Mouse (Mus musculus) heart, postnatal 0 days (tissue): ENCODE data around the gene Fstl4. TPM values are rescaled to one million over a fixed set of nuclear protein-coding genes. Genes with fewer than 3 reads are reported as not detected.

Experiments
- ATAC-seq: fragments of 200-750 bp; cut with Nextera tagmentation; 2 replicates; pipeline ENCODE4 v1.8.0; 2017; ENCODE audit warnings: low read depth, moderate number of reproducible peaks, moderate library complexity; ENCODE audit not compliant: insufficient read depth
- DNase-seq: peaks from one replicate; pipeline ENCODE4 v3.0.0-alpha.2; 2016; ENCODE audit warnings: low spot score
- H3K27ac ChIP-seq: fragments of 300-500 bp; sonication (generic); 2 replicates; pipeline ENCODE4 v1.5.1; 2014; ENCODE audit warnings: low read depth, mild to moderate bottlenecking
- H3K27me3 ChIP-seq: fragments of 300-500 bp; sonication (generic); 2 replicates; pipeline ENCODE4 v1.6.1; 2014; ENCODE audit warnings: low read length, mixed read lengths; ENCODE audit not compliant: control insufficient read depth, insufficient read depth
- H3K36me3 ChIP-seq: fragments of 300-500 bp; sonication (generic); replicated peaks from 2 replicates; pipeline ENCODE4 v1.6.1; 2014; ENCODE audit warnings: low read length, mixed read lengths; ENCODE audit not compliant: control insufficient read depth, insufficient read depth
- H3K4me1 ChIP-seq: fragments of 300-500 bp; sonication (generic); 2 replicates; pipeline ENCODE4 v1.6.1; 2014; ENCODE audit warnings: antibody characterized with exemption; ENCODE audit not compliant: control insufficient read depth, insufficient read depth
- H3K4me2 ChIP-seq: fragments of 300-500 bp; sonication (generic); 2 replicates; pipeline ENCODE4 v1.6.1; 2014; ENCODE audit warnings: low read depth, mild to moderate bottlenecking, low read length, moderate library complexity
- H3K4me3 ChIP-seq: fragments of 300-500 bp; sonication (generic); 2 replicates; pipeline ENCODE4 v1.5.1; 2014; ENCODE audit warnings: low read depth, low read length
- H3K9ac ChIP-seq: fragments of 300-500 bp; sonication (generic); replicated peaks from 2 replicates; pipeline ENCODE4 v1.6.1; 2014; ENCODE audit warnings: low read depth, low read length, mixed read lengths
- H3K9me3 ChIP-seq: fragments of 300-500 bp; sonication (generic); replicated peaks from 2 replicates; pipeline ENCODE4 v1.6.1; 2016; ENCODE audit warnings: low read length; ENCODE audit not compliant: control insufficient read depth
- CTCF ChIP-seq: IDR thresholded peaks from 2 replicates; pipeline ENCODE4 v1.5.1; 2016; ENCODE audit warnings: antibody characterized with exemption, control low read depth, low read depth
- EP300 ChIP-seq: IDR thresholded peaks from 2 replicates; pipeline ENCODE4 v1.6.1; 2016; ENCODE audit warnings: antibody characterized with exemption, low read depth
- WGBS: fragments of 180-500 bp; shearing (Covaris S2); extraction: QIAGEN DNeasy Blood & Tissue Kit; methylation state at CpG from one replicate; pipeline ENCODE4 v1.1.7; 2014; 5-methylcytosine and 5-hydroxymethylcytosine counted together
- polyA plus RNA-seq: library from polyadenylated mRNA; unstranded; fragments of >200 nt; fragmentation: Nextera tagmentation; extraction: Ambion mirVana; gene quantifications from 2 replicates; pipeline ENCODE4 v1.2.1, GENCODE M21; 2015
- total RNA-seq: library from RNA; depleted of rRNA; stranded (reverse); fragments of >200 nt; gene quantifications from 2 replicates; pipeline ENCODE4 v1.2.3, GENCODE M21; 2014; ENCODE audit warnings: low replicate concordance

Gene Fstl4
- total and polyA plus RNA-seq, 2 experiments from 2014 or later: 6.3 to 9.4 TPM

- WGBS: 63% methylated on average over 4 of the region's 4 CpGs
These were observed 11.2 kb upstream of the Fstl4 start for GRCm38 (mm10) chr11:52753261-52753660.

GRCm38 (mm10) chr11:52761800-52762199 lies 2.6 kb upstream of the Fstl4 start:
- Histone ChIP-seq H3K27me3 (peaks cover 31% of the 10 kb centered on the region), H3K9ac (no peak overlapping the region), H3K36me3 (no peaks in the 10 kb centered on the region), H3K9me3 (no peaks in the 10 kb centered on the region), H3K4me3 (no peak overlapping the region), H3K27ac (no peak overlapping the region), H3K4me1 (0 out of 2 replicates have a peak, but pooled peaks cover 12% of the 10 kb centered on the region), H3K4me2 (no peak overlapping the region)
- TF ChIP-seq CTCF (0 out of 2 replicates have a peak, but pooled peaks have one; percentile 1), EP300 (no peak)
- no peak for ATAC-seq
- no peak for DNase-seq
- 64% methylated on average over 1 of the region's 1 CpGs for WGBS

More at GRCm38 (mm10) chr11:52753261-52753660, 11.2 kb upstream of the Fstl4 start:
- no peak for ATAC-seq
- no peaks in the 10 kb centered on the region for H3K9me3 ChIP-seq
- H3K27me3 ChIP-seq: no peaks in the 10 kb centered on the region
- H3K4me3 ChIP-seq: no peak overlapping the region
- no peak overlapping the region for H3K9ac ChIP-seq
- no peak for DNase-seq
- no peaks in the 10 kb centered on the region for H3K4me1 ChIP-seq
- no peak overlapping the region for H3K4me2 ChIP-seq
- TF ChIP-seq CTCF (no peak), EP300 (no peak)
- no peaks in the 10 kb centered on the region for H3K36me3 ChIP-seq
- no peak overlapping the region for H3K27ac ChIP-seq

- TF ChIP-seq CTCF: 0 out of 2 replicates have a peak, but pooled peaks have one; percentile 2
- no peak for TF ChIP-seq EP300
- Histone ChIP-seq H3K4me2 (peak overlapping the region; percentile 98), H3K36me3 (no peaks in the 10 kb centered on the region), H3K9ac (peak overlapping the region; percentile 56), H3K27ac (no peak overlapping the region; the same call in 1 of the 2 replicates), H3K9me3 (no peaks in the 10 kb centered on the region), H3K4me3 (peak overlapping the region; percentile 65), H3K27me3 (peaks cover 35% of the 10 kb centered on the region), H3K4me1 (0 out of 2 replicates have a peak, but pooled peaks cover 12% of the 10 kb centered on the region)
- under 1% methylated on average over 53 of the region's 53 CpGs for whole genome bisulfite sequencing
- DNase-seq (no peak), ATAC-seq (peak; percentile 54)
These were observed 652 bp downstream of the Fstl4 start for GRCm38 (mm10) chr11:52764894-52765677.

GRCm38 (mm10) chr11:52765678-52766254 lies 1.3 kb downstream of the Fstl4 start:
- Histone ChIP-seq H3K36me3 (no peaks in the 10 kb centered on the region), H3K4me2 (peak overlapping the region; percentile 98), H3K27ac (no peak overlapping the region), H3K27me3 (peaks cover 35% of the 10 kb centered on the region), H3K4me1 (0 out of 2 replicates have a peak, but pooled peaks cover 12% of the 10 kb centered on the region), H3K9ac (no peak overlapping the region), H3K9me3 (no peaks in the 10 kb centered on the region), H3K4me3 (peak overlapping the region; percentile 65)
- ATAC-seq (peak; percentile 42), DNase-seq (peak; percentile 35)
- WGBS: 2% methylated on average over 21 of the region's 21 CpGs
- no peak for TF ChIP-seq EP300
- TF ChIP-seq CTCF: peak; percentile 64

- Histone ChIP-seq H3K9ac (no peak overlapping the region), H3K4me1 (0 out of 2 replicates have a peak, but pooled peaks cover 12% of the 10 kb centered on the region), H3K27me3 (peaks cover 29% of the 10 kb centered on the region), H3K4me3 (no peak overlapping the region), H3K9me3 (no peaks in the 10 kb centered on the region), H3K4me2 (no peak overlapping the region), H3K27ac (no peak overlapping the region), H3K36me3 (no peaks in the 10 kb centered on the region)
- DNase-seq (no peak), ATAC-seq (no peak)
- 75% methylated on average over 3 of the region's 3 CpGs for WGBS
- TF ChIP-seq EP300: no peak
- TF ChIP-seq CTCF: no peak
These were observed 3.5 kb downstream of the Fstl4 start for GRCm38 (mm10) chr11:52767921-52768320.
